Mouse (Mus musculus) brown adipose tissue, adult 24 weeks (tissue): ENCODE data around the gene Ndufa11. TPM values are rescaled to one million over a fixed set of nuclear protein-coding genes. Genes with fewer than 3 reads are reported as not detected.

Experiments
- H3K27ac ChIP-seq: fragments of 200-500 bp; replicated peaks from 2 replicates; pipeline ENCODE4 v1.5.1; 2012; ENCODE audit warnings: low read depth, mild to moderate bottlenecking, low read length
- H3K4me1 ChIP-seq: fragments of 200-500 bp; 2 replicates; pipeline ENCODE4 v1.6.1; 2012; ENCODE audit warnings: low read length, mixed read lengths; ENCODE audit not compliant: control insufficient read depth, insufficient read depth, insufficient read length
- H3K4me3 ChIP-seq: fragments of 200-500 bp; 2 replicates; pipeline ENCODE4 v1.5.1; 2012; ENCODE audit warnings: low read depth, mild to moderate bottlenecking, low read length, moderate library complexity; ENCODE audit not compliant: insufficient read depth
- polyA plus RNA-seq: library from polyadenylated mRNA; stranded (reverse); fragments of >200 nt; gene quantifications from 2 replicates; pipeline ENCODE4 v1.2.4, GENCODE M21; 2012; ENCODE audit not compliant: missing spikeins, insufficient read depth, insufficient read length

Gene Ndufa11
- polyA plus RNA-seq, result 597 and 872 TPM in 2 replicates

DNA sequence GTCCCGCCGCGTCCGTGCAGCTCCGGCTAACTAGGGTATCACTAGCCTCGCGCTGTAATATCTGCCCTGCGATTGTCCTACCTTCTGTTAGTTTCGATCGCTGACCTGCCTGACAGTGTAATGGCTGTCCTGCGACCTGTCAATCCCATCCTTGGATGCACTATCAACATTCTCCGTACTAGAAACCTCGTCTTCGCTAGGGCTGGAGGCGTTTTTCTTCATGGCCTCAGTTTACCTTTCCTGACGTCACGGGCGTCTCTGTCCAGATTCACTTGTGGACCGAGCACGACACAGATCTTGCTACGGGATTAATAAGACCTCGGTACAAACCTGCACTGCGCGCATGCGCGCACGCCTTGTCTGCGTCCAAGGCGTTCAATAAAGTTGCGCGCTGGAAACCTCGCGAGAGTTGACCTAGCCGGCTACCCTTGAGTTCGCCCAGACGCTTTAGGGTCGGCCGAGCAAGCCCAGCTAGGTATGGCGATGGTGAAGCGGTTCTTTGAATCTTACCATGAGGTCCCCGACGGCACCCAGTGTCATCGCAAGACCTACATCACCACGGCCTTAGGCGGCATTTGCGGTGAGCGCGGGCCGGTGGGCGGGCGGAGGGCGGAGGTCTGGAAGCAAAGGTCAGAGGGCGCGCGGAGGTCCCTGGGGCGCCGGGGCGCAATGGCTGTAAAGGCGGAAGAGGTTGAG lies at the start of gene Ndufa11, which contains the start of gene Vmac:
TSS of gene Ndufa11 (plus strand) at position 405 of the 696 bp plus-strand sequence.
TSS of gene Vmac (minus strand) at position 660 of the 696 bp plus-strand sequence.
- peak within 1 kb of the TSS; percentile 90 for H3K27ac ChIP-seq
- peak within 1 kb of the TSS; percentile 80 for H3K4me3 ChIP-seq
- H3K4me1 ChIP-seq, result peaks cover 6% of the 10 kb centered on the region; the same call in 1 of the 2 replicates

DNA sequence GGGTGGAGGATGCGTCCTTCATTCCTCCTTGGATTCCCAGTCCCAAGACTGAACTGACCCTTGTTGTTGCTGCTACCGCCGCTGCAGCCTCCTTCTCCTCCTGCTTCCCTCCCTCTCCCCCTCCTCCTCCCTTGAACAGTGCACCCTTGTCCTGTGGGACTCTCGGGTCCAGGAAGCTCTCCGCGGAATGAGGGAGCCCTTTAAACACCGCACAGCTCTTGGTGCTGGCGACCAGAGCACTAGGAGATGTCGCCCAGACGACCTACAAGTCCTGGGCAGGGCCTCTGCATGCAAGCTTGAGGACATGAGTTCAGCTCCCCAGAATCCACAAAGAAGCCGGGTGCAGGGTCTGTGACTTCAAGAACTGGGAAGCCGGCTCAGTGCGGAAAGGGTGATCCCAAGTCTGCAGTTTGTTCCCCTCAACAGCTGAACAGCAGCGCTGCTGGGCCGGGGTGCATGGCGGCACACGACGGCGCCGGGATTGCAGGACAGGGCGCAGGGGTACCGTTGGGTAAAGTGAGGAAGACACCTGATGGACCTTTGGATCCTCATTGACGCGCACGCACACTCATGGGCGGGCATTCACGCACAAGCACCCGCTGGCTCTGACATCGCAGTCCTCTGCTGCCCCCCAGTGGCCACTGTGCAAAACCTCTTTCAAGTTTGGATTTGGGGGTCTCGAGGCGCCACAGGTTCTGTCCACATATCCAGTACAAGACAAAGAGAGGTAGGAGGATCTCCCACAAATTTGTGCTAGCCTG lies 49.0 kb upstream of the Ndufa11 start:
- no peaks in the 10 kb centered on the region for H3K4me1 ChIP-seq
- peak overlapping the region; percentile 60 for H3K4me3 ChIP-seq
- no peak overlapping the region for H3K27ac ChIP-seq

- no peaks in the 10 kb centered on the region for H3K4me1 ChIP-seq
- H3K27ac ChIP-seq, result no peak overlapping the region
- H3K4me3 ChIP-seq, result no peak overlapping the region
Observed at GRCm38 (mm10) chr17:56669766-56670165, 47.8 kb upstream of the Ndufa11 start.

GRCm38 (mm10) chr17:56672941-56673646 lies 44.5 kb upstream of the Ndufa11 start, which contains the start of gene Ranbp3:
TSS of gene Ranbp3 (plus strand) at chr17:56673294.
- Histone ChIP-seq H3K27ac (peak within 1 kb of the TSS; percentile 94), H3K4me1 (no peaks in the 10 kb centered on the region; the same call in 1 of the 2 replicates), H3K4me3 (peak within 1 kb of the TSS; percentile 73)

DNA sequence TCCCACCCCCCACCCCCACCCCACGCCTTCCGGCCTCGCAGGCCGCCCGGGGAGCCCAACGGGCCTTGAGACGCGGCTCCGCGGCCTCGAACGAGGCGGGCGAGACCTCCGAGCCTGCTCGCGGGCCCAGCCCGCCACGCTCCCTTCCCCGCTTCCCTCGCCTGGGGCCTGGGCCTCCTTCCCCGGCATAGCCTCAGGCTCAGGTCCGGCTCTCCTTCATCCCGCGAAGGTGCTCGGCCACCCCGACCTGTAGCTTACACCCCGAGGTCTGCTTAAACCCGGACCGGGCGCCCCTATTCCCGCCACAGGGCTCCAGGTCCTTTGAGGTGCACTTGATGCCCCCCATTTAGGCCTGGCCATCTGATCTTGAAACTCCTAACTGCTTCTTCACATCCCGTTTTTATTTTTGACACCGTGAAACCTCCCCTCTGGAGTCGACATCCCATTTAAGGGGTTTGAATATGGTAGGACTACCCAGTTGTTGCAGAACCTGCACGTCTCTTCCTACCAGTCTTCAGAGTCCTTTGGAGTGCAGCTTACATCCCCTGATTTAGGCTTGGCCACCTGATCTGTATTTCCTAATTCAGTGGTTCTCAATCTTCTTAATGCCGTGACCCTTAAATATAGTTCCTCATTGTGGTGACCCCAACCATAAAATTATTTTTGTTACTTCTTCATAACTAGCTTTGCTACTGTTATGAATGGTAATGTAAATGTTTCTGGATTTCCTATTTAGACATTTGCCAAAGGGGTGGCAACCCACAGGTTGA lies 43.7 kb upstream of the Ndufa11 start:
- H3K4me1 ChIP-seq, result no peaks in the 10 kb centered on the region; the same call in 1 of the 2 replicates
- peak overlapping the region; percentile 73 for H3K4me3 ChIP-seq
- no peak overlapping the region for H3K27ac ChIP-seq

DNA sequence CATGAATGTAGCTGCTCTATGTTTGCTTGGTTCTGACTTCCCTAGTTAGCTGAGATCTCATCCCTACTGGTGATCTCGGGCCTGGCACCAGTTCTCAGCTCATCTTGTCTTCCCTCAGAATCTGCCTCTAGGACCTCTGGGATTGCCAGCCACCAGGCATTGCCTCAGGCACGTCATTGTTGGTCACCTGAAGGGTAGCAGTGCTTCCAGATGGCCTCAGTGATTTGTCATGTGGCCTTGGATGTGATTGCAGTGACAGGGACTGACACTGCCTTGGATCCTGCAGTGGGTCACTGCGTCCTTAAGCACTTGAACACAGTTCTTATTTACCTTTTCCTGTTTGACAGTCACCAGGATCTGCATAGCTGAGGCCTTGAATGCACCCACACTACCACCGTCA lies 35.8 kb upstream of the Ndufa11 start:
- no peak overlapping the region for H3K27ac ChIP-seq
- H3K4me3 ChIP-seq, result no peak overlapping the region
- 0 out of 2 replicates have a peak, but pooled peaks cover 2% of the 10 kb centered on the region for H3K4me1 ChIP-seq

GRCm38 (mm10) chr17:56682880-56683279 lies 34.7 kb upstream of the Ndufa11 start:
- Histone ChIP-seq H3K4me3 (no peak overlapping the region), H3K27ac (no peak overlapping the region), H3K4me1 (0 out of 2 replicates have a peak, but pooled peaks cover 2% of the 10 kb centered on the region)

- H3K4me3 ChIP-seq, result no peak overlapping the region
- no peak overlapping the region for H3K27ac ChIP-seq
- H3K4me1 ChIP-seq, result 0 out of 2 replicates have a peak, but pooled peaks cover 2% of the 10 kb centered on the region
Observed at GRCm38 (mm10) chr17:56683546-56684140, 33.9 kb upstream of the Ndufa11 start.

GRCm38 (mm10) chr17:56684649-56685048 lies 32.9 kb upstream of the Ndufa11 start:
- Histone ChIP-seq H3K27ac (no peak overlapping the region), H3K4me3 (no peak overlapping the region), H3K4me1 (0 out of 2 replicates have a peak, but pooled peaks cover 2% of the 10 kb centered on the region)

GRCm38 (mm10) chr17:56686801-56687200 lies 30.8 kb upstream of the Ndufa11 start:
- Histone ChIP-seq H3K4me1 (0 out of 2 replicates have a peak, but pooled peaks cover 2% of the 10 kb centered on the region), H3K4me3 (no peak overlapping the region), H3K27ac (no peak overlapping the region)

DNA sequence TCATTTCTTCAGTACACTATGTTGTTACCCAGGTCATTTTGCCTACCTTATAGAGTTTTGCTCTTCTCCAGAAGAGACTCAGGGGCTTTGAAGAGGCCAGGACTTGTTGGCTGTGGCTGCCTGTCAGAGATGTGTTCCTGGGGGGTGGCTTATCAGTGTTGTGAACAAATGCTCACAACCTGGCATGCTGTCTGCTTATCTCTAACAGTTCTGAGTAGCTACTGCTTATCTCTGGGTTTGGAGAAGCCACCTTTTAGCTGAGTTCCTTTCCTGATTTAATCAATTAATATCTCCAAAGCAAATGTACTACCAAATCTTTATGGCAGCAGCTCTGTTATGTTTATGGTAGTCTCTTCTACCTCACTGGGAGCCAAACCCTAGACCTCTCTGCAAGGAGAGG lies 29.5 kb upstream of the Ndufa11 start:
- no peak overlapping the region for H3K27ac ChIP-seq
- H3K4me1 ChIP-seq, result no peaks in the 10 kb centered on the region

DNA sequence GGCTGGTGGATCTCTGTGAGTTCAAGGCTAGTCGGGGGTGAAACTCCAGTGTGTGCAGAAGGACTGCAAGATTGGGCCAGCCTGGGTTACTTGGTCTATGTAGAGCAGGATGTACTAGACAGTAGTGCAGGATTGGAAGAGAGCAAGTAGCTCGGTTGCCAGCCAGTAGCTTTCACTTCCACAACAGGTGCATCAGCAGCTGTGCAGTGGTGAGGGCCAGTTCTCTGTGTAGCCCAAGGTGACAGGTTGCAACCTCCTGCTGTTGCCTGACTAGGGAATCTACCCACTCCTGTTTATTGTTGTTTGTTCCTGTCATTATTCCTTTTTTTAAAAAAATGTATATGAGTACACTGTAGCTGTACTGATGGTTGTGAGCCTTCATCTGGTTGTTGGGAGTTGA lies 28.9 kb upstream of the Ndufa11 start:
- H3K4me1 ChIP-seq, result no peaks in the 10 kb centered on the region
- no peak overlapping the region for H3K27ac ChIP-seq
- no peak overlapping the region for H3K4me3 ChIP-seq

More for the DNA sequence above, 29.5 kb upstream of the Ndufa11 start:
- no peak overlapping the region for H3K4me3 ChIP-seq

- no peak overlapping the region for H3K27ac ChIP-seq
Observed at GRCm38 (mm10) chr17:56693395-56693794, 24.2 kb upstream of the Ndufa11 start.

DNA sequence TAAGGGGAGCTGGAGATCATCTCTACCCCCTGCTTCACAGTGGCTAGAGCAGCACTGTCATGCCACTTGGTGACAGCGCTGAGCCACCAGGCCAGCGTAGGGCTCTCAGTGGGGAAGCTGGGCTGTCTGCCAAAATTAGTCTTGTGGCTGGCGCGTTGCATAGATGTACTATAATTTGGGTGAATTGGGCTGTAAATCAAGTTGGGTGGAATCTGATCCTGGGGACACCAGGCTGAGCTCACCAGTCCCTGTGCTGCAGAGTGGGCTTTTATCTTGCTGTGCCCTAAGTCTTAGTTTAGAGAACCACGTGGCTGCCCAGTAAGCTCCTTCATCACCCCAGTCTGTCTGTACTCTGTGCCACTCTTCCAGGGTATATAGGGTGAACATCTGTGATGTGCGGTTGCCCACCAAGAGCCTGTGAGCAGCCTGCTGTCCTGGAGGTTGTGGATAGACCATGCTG lies 23.7 kb upstream of the Ndufa11 start:
- Histone ChIP-seq H3K4me3 (no peak overlapping the region), H3K27ac (no peak overlapping the region), H3K4me1 (no peaks in the 10 kb centered on the region)

More at GRCm38 (mm10) chr17:56693395-56693794, 24.2 kb upstream of the Ndufa11 start:
- Histone ChIP-seq H3K4me3 (no peak overlapping the region), H3K4me1 (no peaks in the 10 kb centered on the region)
